Comparison of ENCODE assay signal across 8 mouse cellular contexts in genomic region chr9:57939431-57940348, GRCm38 (mm10). TPM values are rescaled to one million over a fixed set of nuclear protein-coding genes. Genes with fewer than 3 reads are reported as not detected.
A peak's percentile ranks its signal among the peaks of the same experiment; 100 is the strongest.
DNase-seq lines count a peak whose midpoint lies in the region; ATAC-seq lines count a peak whose summit lies in the region.

Sema7a (plus strand) TSS chr9:57940112.

- ATAC-seq in intestine, embryonic 14.5 days (replicated peaks; ENCODE audit: low FRiP score, low TSS enrichment, low read depth) = peak; percentile 81
- ATAC-seq in megakaryocyte-erythroid progenitor cell, adult 5-6 weeks (replicated peaks; ENCODE audit: low FRiP score, low TSS enrichment, poor library complexity, severe bottlenecking) = no peak

- DNase-seq in adrenal gland, adult 18-20 months (ENCODE audit: low spot score in 2 of 2) = peak; percentile 83 to 88
- DNase-seq in embryo, embryonic 10 days (ENCODE audit: low spot score) = peak; percentile 80
- DNase-seq in gastrocnemius, postnatal 36 days = peak; percentile 58 to 73
- DNase-seq in intestine, embryonic 14.5 days (ENCODE audit: low spot score) = peak; percentile 84
- DNase-seq in left cerebral cortex, postnatal 25 days (ENCODE audit: low spot score in 2 of 2) = peak; percentile 84 to 91
- DNase-seq in midbrain, embryonic 10.5 days (ENCODE audit: low spot score) = peak; percentile 86
- peak; percentile 77 for DNase-seq in right cerebral cortex, postnatal 4 days

- H3K36me3 ChIP-seq in intestine, embryonic 14.5 days (ENCODE audit: control insufficient read depth, insufficient read depth, low read length) = no peaks in the 10 kb centered on the region
- no peaks in the 10 kb centered on the region for H3K36me3 ChIP-seq in midbrain, embryonic 10.5 days

- 0 out of 2 replicates have a peak, but pooled peaks cover 8% of the 10 kb centered on the region for H3K4me1 ChIP-seq in intestine, embryonic 14.5 days (replicated peaks; ENCODE audit: control insufficient read depth, insufficient read depth, low read length)
- H3K4me1 ChIP-seq in midbrain, embryonic 10.5 days = peaks cover 27% of the 10 kb centered on the region

- peaks cover 55% of the 10 kb centered on the region for H3K27me3 ChIP-seq in intestine, embryonic 14.5 days (replicated peaks; ENCODE audit: control insufficient read depth, insufficient read depth, low read length)
- H3K27me3 ChIP-seq in midbrain, embryonic 10.5 days (ENCODE audit: low read depth, poor library complexity, severe bottlenecking) = peaks cover 82% of the 10 kb centered on the region

- 4% methylated on average over 33 of the region's 60 CpGs for WGBS in intestine, embryonic 14.5 days
- 1% methylated on average over 59 of the region's 60 CpGs for WGBS in midbrain, embryonic 10.5 days

- no peak within 1 kb of the TSS for H3K27ac ChIP-seq in intestine, embryonic 14.5 days (ENCODE audit: low read depth)
- peak within 1 kb of the TSS; percentile 85 for H3K27ac ChIP-seq in midbrain, embryonic 10.5 days (replicated peaks)

- peak within 1 kb of the TSS; percentile 98 for H3K4me2 ChIP-seq in intestine, embryonic 14.5 days (ENCODE audit: low read length)

- peak within 1 kb of the TSS; percentile 66 for H3K4me3 ChIP-seq in intestine, embryonic 14.5 days (ENCODE audit: low read depth, low read length)
- H3K4me3 ChIP-seq in midbrain, embryonic 10.5 days = peak within 1 kb of the TSS; percentile 88

- H3K9me3 ChIP-seq in intestine, embryonic 14.5 days (ENCODE audit: control insufficient read depth, low read length) = no peaks in the 10 kb centered on the region
- H3K9me3 ChIP-seq in midbrain, embryonic 10.5 days (replicated peaks) = no peaks in the 10 kb centered on the region

- H3K9ac ChIP-seq in intestine, embryonic 14.5 days (ENCODE audit: low read length) = peak within 1 kb of the TSS; percentile 48

- intact Hi-C loops in gastrocnemius, postnatal 36 days (cut with DNase I) = no loop called here
- intact Hi-C loops in left cerebral cortex, postnatal 25 days (cut with DNase I) = loop anchor here (2.0 to 10.0 kb wide), 3 partner anchors 27 to 265 kb away; partner anchors contain the start of genes Islr and Islr2

RNA-seq across cellular contexts. Expression of gene Sema7a, which starts in this region (rescaled TPM):
- 10 to 100 TPM; 10.4 to 21.1 TPM for total RNA-seq in adrenal gland, adult 18-20 months (2021)
- 10 to 100 TPM in 1 of 2 experiments, 1 to 10 TPM in 1; 7.9 to 12.5 TPM for total RNA-seq in gastrocnemius, postnatal 36 days (2021)
- 0.34 and 0.38 TPM in 2 replicates for polyA plus RNA-seq in intestine, embryonic 14.5 days (2014; fragmentation: Nextera tagmentation; extraction: Ambion mirVana)
- 100 to 1,000 TPM; 139 to 145 TPM for total RNA-seq in left cerebral cortex, postnatal 25 days (2021)
- 0.26 and 0.27 TPM in 2 replicates for polyA plus RNA-seq in midbrain, embryonic 10.5 days (2016; fragmentation: Nextera tagmentation; extraction: Ambion mirVana)
- total RNA-seq in megakaryocyte-erythroid progenitor cell, adult 5-6 weeks (2014; fragmentation: Nextera tagmentation) = 0.59 TPM in 1 of 2 replicates, not detected in the other
- total RNA-seq in megakaryocyte-erythroid progenitor cell, adult 5-6 weeks (2017) = not detected in 2 replicates

Comparison
In these comparisons a context has a peak if more than half of its experiments do, and no peak if none do; other contexts are left out.
1. RNA of gene Sema7a (total RNA-seq): 139 to 145 TPM in left cerebral cortex, postnatal 25 days, 10.4 to 21.1 TPM in adrenal gland, adult 18-20 months and 7.9 to 12.5 TPM in gastrocnemius, postnatal 36 days; 0.59 TPM in megakaryocyte-erythroid progenitor cell, adult 5-6 weeks; every median in the first group is over 4 times any median in the second.
2. RNA of gene Sema7a (total RNA-seq): 139 to 145 TPM in left cerebral cortex, postnatal 25 days; 10.4 to 21.1 TPM in adrenal gland, adult 18-20 months and 7.9 to 12.5 TPM in gastrocnemius, postnatal 36 days; every median in the first group is over 4 times any median in the second.
3. Peak in DNase-seq, ATAC-seq, H3K4me3 ChIP-seq, H3K9ac ChIP-seq and H3K4me2 ChIP-seq in intestine, embryonic 14.5 days; RNA of the gene not detected or under 1 TPM.
4. Peak in DNase-seq, H3K4me3 ChIP-seq and H3K27ac ChIP-seq in midbrain, embryonic 10.5 days; RNA of the gene not detected or under 1 TPM.
5. Peak in every context shown above with its lines, with median percentiles within 50 percentile points of each other: DNase-seq.